Mouse (Mus musculus) induced T-regulatory cell, adult 2 months (primary cell): ENCODE results near the gene Krt72.
A peak's percentile ranks its signal among the peaks of the same experiment; 100 is the strongest.

Experiments
- DNase-seq: peaks from one replicate; pipeline ENCODE4 v3.0.0-alpha.2; 2012; ENCODE audit warnings: low read depth

Krt72 gene

GRCm38 (mm10) chr15:101786360-101786759 lies at the start of gene Krt72:
Gene Krt72, minus strand, starts transcription at chr15:101786460.
- DNase-seq, result no peak

GRCm38 (mm10) chr15:101834784-101835328 lies 48.6 kb upstream of the Krt72 start:
- no peak for DNase-seq

GRCm38 (mm10) chr15:101833131-101833530 lies 46.9 kb upstream of the Krt72 start:
- DNase-seq, result no peak

GRCm38 (mm10) chr15:101829441-101829840 lies 43.2 kb upstream of the Krt72 start:
- no peak for DNase-seq

- no peak for DNase-seq
These were observed 35.5 kb upstream of the Krt72 start for GRCm38 (mm10) chr15:101821786-101822185.

GRCm38 (mm10) chr15:101817875-101818274 lies 31.6 kb upstream of the Krt72 start, which contains the start of gene Krt2:
Gene Krt2, minus strand, starts transcription at chr15:101818169.
- DNase-seq, result no peak

- no peak for DNase-seq
These were observed 17.0 kb upstream of the Krt72 start for GRCm38 (mm10) chr15:101803052-101803822.

- DNase-seq, result no peak
These were observed 16.1 kb upstream of the Krt72 start, which contains the start of gene Krt73 for GRCm38 (mm10) chr15:101802296-101802835. Gene Krt73, minus strand, starts transcription at chr15:101802346.

GRCm38 (mm10) chr15:101790867-101791266 lies 4.6 kb upstream of the Krt72 start:
- DNase-seq, result no peak

- DNase-seq, result no peak
These were observed 12.8 kb downstream of the Krt72 start for GRCm38 (mm10) chr15:101773420-101773819.

- DNase-seq, result peak; percentile 78
These were observed 13.6 kb downstream of the Krt72 start for GRCm38 (mm10) chr15:101772711-101773081.

- peak; percentile 29 for DNase-seq
These were observed 14.1 kb downstream of the Krt72 start for GRCm38 (mm10) chr15:101772080-101772710.

- no peak for DNase-seq
These were observed 16.0 kb downstream of the Krt72 start for GRCm38 (mm10) chr15:101770226-101770625.

GRCm38 (mm10) chr15:101742711-101743110 lies 43.5 kb downstream of the Krt72 start, which contains the start of gene Krt71:
Gene Krt71, minus strand, starts transcription at chr15:101743109.
- DNase-seq, result no peak

GRCm38 (mm10) chr15:101737786-101738185 lies 48.5 kb downstream of the Krt72 start:
- DNase-seq, result no peak

GRCm38 (mm10) chr15:101730653-101731052 lies 55.6 kb downstream of the Krt72 start:
- DNase-seq, result no peak
